Mouse (Mus musculus): ENCODE results near the gene Cdk19.

- TF ChIP-seq CTCF (conservative IDR thresholded peaks at IDR 0.05; ENCODE audit: insufficient read depth, insufficient read length, low read depth, low read length) (no peak), POLR2A (IDR thresholded peaks at IDR 0.05; ENCODE audit: low read depth, low read length) (no peak)
Observed at GRCm38 (mm10) chr10:40386126-40386525, 46.8 kb downstream of the Cdk19 start.

All from kidney, adult 2 months (tissue).